In the genomic region with DNA sequence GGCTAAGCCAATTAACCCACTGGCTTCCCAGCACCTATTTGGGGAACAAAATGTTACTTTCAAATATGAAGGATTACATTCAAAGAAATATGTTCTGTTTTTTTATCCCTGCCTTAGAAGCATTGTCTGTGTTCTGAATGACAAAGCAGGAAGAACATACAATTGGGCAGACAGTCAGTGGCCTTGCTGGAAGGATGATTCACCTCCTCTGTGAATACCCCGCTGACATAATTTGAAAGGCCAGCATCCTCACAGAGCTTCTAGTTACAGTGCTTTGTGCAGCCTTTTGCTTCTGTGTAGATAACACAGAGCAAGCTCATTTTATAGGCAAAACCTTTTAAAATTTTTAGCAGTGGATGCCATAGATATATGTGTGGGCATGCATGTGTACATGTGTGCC, we compare ENCODE assay signal across 29 mouse cellular contexts. TPM values are rescaled to one million over a fixed set of nuclear protein-coding genes. Genes with fewer than 3 reads are reported as not detected.
DNase-seq lines count a peak whose midpoint lies in the region; ATAC-seq and TF ChIP-seq lines count a peak whose summit lies in the region.
"Had no signal": no experiment of that assay in that cellular context is flagged by ENCODE, and none has a peak within 500 bp of the region (broad histone marks: within the 10 kb centered on the region; RNA-seq: fewer than 3 reads in every experiment).

No protein-coding gene starts in this region.

- no peaks in the 10 kb centered on the region; the same call in 1 of the 2 replicates for H3K36me3 ChIP-seq in heart, adult 2 months (ENCODE audit: control insufficient read depth, insufficient read depth, low read length)
- H3K36me3 ChIP-seq in heart, embryonic 11.5 days (ENCODE audit: control insufficient read depth, insufficient read depth, low read length), result no peaks in the 10 kb centered on the region
- H3K36me3 ChIP-seq: embryonic facial prominence, embryonic 13.5 days; heart, embryonic 13.5 days; hindbrain, embryonic 12.5 days had no signal

- DNase-seq in heart, adult 2 months, result no peak
- peak; percentile 37 for DNase-seq in MN1 (ENCODE audit: low spot score)
- DNase-seq in adrenal gland, adult 8-10 months, result peak; percentile 42
- peak; percentile 48 for DNase-seq in brain, adult 2 months (ENCODE audit: low read depth, low spot score)
- no peak for DNase-seq in left cerebral cortex, postnatal 10 days (ENCODE audit: extremely low spot score in 1 of 2, low spot score in 2 of 2)
- no peak for DNase-seq in embryo, embryonic 10.5 days (ENCODE audit: low spot score)
- DNase-seq: cerebellum, adult 11-12 months; cerebellum, adult 9-11 months; forebrain, postnatal 0 days; gastrocnemius, postnatal 14 days; heart, postnatal 14 days; kidney, adult 9 months; kidney, postnatal 14 days; layer of hippocampus, adult 9-11 months; liver; lung, adult 2 months; lung, postnatal 10 days; midbrain, embryonic 14.5 days; right cerebral cortex, adult 18-20 months; thymus, adult 2 months; thymus, postnatal 36 days had no signal

- TF ChIP-seq EP300 in heart, adult 2 months (IDR thresholded peaks at IDR 0.05; ENCODE audit: insufficient read depth, low read depth, low read length), result no peak

- H3K27ac ChIP-seq in heart, adult 2 months, result peak overlapping the region; percentile 23; the same call in 1 of the 2 replicates
- H3K27ac ChIP-seq in heart, embryonic 11.5 days (ENCODE audit: low read depth, low read length), result no peak overlapping the region
- H3K27ac ChIP-seq: embryonic facial prominence, embryonic 13.5 days; heart, embryonic 13.5 days; hindbrain, embryonic 12.5 days; liver, embryonic 14.5 days had no signal

- TF ChIP-seq CTCF in heart, adult 2 months (IDR thresholded peaks at IDR 0.05), result no peak

- no peaks in the 10 kb centered on the region for H3K9me3 ChIP-seq in heart, embryonic 11.5 days (replicated peaks; ENCODE audit: control insufficient read depth, low read length)
- H3K9me3 ChIP-seq: embryonic facial prominence, embryonic 13.5 days; heart, embryonic 13.5 days; hindbrain, embryonic 12.5 days had no signal

- no peaks in the 10 kb centered on the region for H3K79me2 ChIP-seq in heart, adult 2 months (replicated peaks; ENCODE audit: control insufficient read depth, insufficient read depth, low read length)

- no peak overlapping the region for H3K9ac ChIP-seq in heart, adult 2 months (ENCODE audit: low read depth, low read length)
- no peak overlapping the region for H3K9ac ChIP-seq in heart, embryonic 11.5 days (ENCODE audit: low read depth, low read length)
- H3K9ac ChIP-seq: embryonic facial prominence, embryonic 13.5 days; forebrain, postnatal 0 days; heart, embryonic 13.5 days; hindbrain, embryonic 12.5 days; liver, embryonic 14.5 days had no signal

- H3K4me2 ChIP-seq in heart, embryonic 11.5 days, result no peak overlapping the region
- H3K4me2 ChIP-seq: embryonic facial prominence, embryonic 13.5 days; heart, embryonic 13.5 days; hindbrain, embryonic 12.5 days had no signal

- 51% methylated on average over 1 of the region's 1 CpGs for WGBS in heart, adult 2 months
- WGBS in heart, embryonic 11.5 days (ENCODE audit: insufficient replicate concordance), result 70% methylated on average over 1 of the region's 1 CpGs

- no peaks in the 10 kb centered on the region for H3K4me1 ChIP-seq in heart, adult 2 months (ENCODE audit: control insufficient read depth, insufficient read depth, low read length)
- H3K4me1 ChIP-seq in heart, embryonic 11.5 days (ENCODE audit: control insufficient read depth, insufficient read depth, low read length), result no peaks in the 10 kb centered on the region
- H3K4me1 ChIP-seq: embryonic facial prominence, embryonic 13.5 days; heart, embryonic 13.5 days; hindbrain, embryonic 12.5 days had no signal

- no peak for TF ChIP-seq POLR2A in heart, adult 2 months (IDR thresholded peaks at IDR 0.05; ENCODE audit: insufficient read depth, low read depth, low read length)

- H3K4me3 ChIP-seq in heart, adult 2 months, result no peak overlapping the region
- H3K4me3 ChIP-seq in heart, embryonic 11.5 days (ENCODE audit: low read depth, low read length), result no peak overlapping the region
- H3K4me3 ChIP-seq: embryonic facial prominence, embryonic 13.5 days; heart, embryonic 13.5 days; hindbrain, embryonic 12.5 days had no signal

- no peaks in the 10 kb centered on the region; the same call in 1 of the 2 replicates for H3K27me3 ChIP-seq in heart, adult 2 months (ENCODE audit: control insufficient read depth, insufficient read depth, low read length)
- H3K27me3 ChIP-seq in heart, embryonic 11.5 days (ENCODE audit: control insufficient read depth, insufficient read depth, low read length), result no peaks in the 10 kb centered on the region
- H3K27me3 ChIP-seq: embryonic facial prominence, embryonic 13.5 days; heart, embryonic 13.5 days; hindbrain, embryonic 12.5 days had no signal

- intact Hi-C loops in heart, adult 2 months (cut with DNase I), result no loop called here
- intact Hi-C loops in left cerebral cortex, postnatal 10 days (cut with DNase I), result no loop called here

- ATAC-seq in heart, embryonic 11.5 days (replicated peaks; ENCODE audit: insufficient number of reproducible peaks, low FRiP score, low TSS enrichment), result no peak
- ATAC-seq: forebrain, postnatal 0 days; intestine, postnatal 0 days; Patski had no signal

RNA-seq across cellular contexts. Expression of a gene that starts 11.6 kb away (rescaled TPM):
- 10 to 100 TPM; 76.1 to 99.6 TPM for total RNA-seq in heart, adult 2 months (2021)
- polyA plus RNA-seq in heart, adult 2 months (2012; rRNA removed), result 57.3 and 108 TPM in 2 replicates
- 24.8 and 27.4 TPM in 2 replicates for polyA plus RNA-seq in heart, embryonic 11.5 days (2014; fragmentation: Nextera tagmentation; extraction: Ambion mirVana)
- 10 to 100 TPM; 39.7 to 69.5 (median 52.6) TPM for total RNA-seq in adrenal gland, adult 8-10 months (2022)
- total RNA-seq in left cerebral cortex, postnatal 10 days (2021), result 1 to 10 TPM; 3.8 to 4.8 TPM
- polyA plus RNA-seq: C2C12 had no signal

Comparison
In these comparisons a context has a peak if more than half of its experiments do, and no peak if none do; other contexts are left out.
1. DNase-seq: peak in MN1 (single experiment), adrenal gland, adult 8-10 months (single experiment) and brain, adult 2 months (single experiment); none in heart, adult 2 months (0 of 2), left cerebral cortex, postnatal 10 days (0 of 2) and embryo, embryonic 10.5 days (single experiment).
2. RNA of a gene that starts 11.6 kb away (total RNA-seq): 76.1 to 99.6 TPM in heart, adult 2 months and 39.7 to 69.5 TPM in adrenal gland, adult 8-10 months; 3.8 to 4.8 TPM in left cerebral cortex, postnatal 10 days; every median in the first group is over 4 times any median in the second.